Mouse (Mus musculus) kidney, adult 2 months (tissue): Measurements from ENCODE around the gene Hexb.

Experiments
- CTCF ChIP-seq: fragments of 200-500 bp; conservative IDR thresholded peaks from 2 replicates; pipeline ENCODE4 v1.5.1; 2011; ENCODE audit warnings: low read depth, mild to moderate bottlenecking, control low read depth, low read length, moderate library complexity, mixed read lengths; ENCODE audit not compliant: insufficient read depth, insufficient read length
- POLR2A ChIP-seq: fragments of 200-500 bp; IDR thresholded peaks from one replicate; pipeline ENCODE4 v1.6.1; 2011; ENCODE audit warnings: low read depth, low read length, control low read depth

DNA sequence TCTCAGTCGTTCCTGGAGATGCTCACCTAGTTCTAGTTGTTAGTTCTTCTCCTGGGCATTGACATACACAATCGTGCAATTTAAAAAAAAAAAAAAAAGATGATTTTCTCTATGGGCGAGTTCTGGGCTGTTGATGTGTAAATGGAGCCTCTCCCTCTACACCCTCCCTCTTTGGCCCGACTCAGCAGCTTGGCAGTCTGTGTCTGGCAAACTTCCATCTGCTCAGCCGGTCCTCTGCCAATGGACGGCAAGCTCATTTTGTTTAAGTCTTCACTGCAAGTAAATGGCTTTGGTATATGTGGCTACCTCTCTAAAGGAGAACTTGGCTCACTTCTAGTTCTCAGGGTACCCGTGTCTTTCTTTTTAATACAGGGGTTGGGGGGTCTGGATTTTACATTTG lies 4.7 kb downstream of the Hexb start:
- TF ChIP-seq POLR2A (no peak), CTCF (no peak)
